Mouse (Mus musculus): ENCODE measurements at regions not wholly inside any gene's neighbourhood (a gene's known extent, or its start where the extent isn't known, plus 50 kb on each side); places are given as distances from the start of the nearest gene placed in this dataset.

DNA sequence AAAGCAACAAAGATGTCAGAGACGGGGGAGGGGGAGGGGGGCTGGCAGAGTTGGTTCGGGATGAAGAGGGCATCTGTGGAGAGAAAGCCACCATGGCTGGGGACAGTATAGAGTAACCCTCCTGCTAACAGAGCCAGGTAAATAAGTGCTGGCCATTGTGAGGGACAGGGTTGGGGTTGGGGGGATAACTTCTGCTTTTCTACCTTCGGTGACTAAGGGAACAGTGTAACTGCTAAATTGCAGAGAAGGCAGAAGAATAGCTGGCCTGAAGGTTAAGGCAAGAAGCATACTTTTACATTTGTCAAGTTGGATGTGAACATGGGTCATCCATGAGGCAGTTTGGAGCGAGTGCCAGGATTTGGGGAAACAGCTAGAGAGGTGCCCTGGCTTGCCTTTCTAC is 395.1 kb downstream of the H2al1j start:
- DNase-seq (ENCODE audit: low spot score): no peak

DNA sequence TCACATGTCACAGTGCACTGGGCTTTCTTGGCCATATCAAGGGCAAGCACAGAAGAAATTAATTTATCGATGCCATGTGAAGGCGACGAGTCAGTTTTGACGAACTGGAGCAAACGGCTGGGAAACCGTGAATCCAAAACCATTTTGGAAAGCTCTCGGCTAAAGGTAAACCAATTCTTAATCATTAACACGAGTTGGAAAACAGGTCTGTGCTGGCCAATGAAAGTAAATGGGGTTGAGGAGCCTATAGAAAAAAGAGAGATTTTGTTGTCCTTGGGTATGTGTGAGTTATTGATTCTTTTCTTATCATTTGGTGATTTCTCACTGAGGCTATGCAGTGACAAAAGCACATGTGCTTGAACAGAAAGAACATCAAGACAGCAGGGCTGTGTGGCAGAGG is 397.1 kb downstream of the H2al1j start:
- no peak for DNase-seq (ENCODE audit: low spot score)

- DNase-seq (ENCODE audit: low spot score): no peak
Measured at GRCm38 (mm10) chrX:11726524-11727231, 399.1 kb downstream of the H2al1j start.

DNA sequence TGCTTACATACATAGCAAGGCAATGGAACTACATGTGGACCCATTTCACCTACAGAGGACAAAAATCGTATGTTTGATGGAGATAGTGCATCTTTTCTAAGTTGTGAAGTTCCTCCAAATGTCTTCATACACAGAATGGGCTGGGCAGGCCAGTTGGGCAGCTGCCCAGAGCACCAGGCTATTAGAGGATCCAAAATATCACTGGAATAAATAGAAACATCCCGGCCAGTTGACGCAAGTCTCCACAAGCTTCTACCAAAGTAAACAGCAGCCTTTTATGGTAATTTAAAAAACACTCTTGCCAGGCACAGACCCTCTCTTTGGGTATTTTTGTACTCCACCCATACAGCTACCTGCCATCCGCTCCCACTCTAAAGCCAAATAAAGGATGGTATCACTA is 400.9 kb downstream of the H2al1j start:
- DNase-seq (ENCODE audit: low spot score): no peak

- no peak for DNase-seq (ENCODE audit: low spot score)
Measured at GRCm38 (mm10) chrX:11729992-11730391, 402.4 kb downstream of the H2al1j start.

DNA sequence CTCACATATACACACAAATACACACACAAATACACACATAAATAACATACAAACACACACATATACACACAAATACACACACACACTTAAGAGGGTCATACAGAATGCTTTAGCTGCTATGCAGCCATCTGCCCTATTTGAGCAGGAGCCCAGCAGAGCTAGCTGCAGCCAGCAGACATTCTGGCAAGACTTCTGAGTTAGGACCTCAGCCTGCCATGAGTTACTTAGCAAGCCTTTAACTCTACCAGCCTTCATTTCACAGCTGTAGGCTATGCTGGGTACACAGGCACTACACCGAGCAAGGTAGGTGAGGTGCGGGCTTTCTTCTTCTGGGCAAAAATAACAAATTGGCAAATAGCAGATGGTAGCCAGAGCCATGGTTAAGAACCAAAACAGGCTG is 404.7 kb downstream of the H2al1j start:
- no peak for DNase-seq (ENCODE audit: low spot score)

DNA sequence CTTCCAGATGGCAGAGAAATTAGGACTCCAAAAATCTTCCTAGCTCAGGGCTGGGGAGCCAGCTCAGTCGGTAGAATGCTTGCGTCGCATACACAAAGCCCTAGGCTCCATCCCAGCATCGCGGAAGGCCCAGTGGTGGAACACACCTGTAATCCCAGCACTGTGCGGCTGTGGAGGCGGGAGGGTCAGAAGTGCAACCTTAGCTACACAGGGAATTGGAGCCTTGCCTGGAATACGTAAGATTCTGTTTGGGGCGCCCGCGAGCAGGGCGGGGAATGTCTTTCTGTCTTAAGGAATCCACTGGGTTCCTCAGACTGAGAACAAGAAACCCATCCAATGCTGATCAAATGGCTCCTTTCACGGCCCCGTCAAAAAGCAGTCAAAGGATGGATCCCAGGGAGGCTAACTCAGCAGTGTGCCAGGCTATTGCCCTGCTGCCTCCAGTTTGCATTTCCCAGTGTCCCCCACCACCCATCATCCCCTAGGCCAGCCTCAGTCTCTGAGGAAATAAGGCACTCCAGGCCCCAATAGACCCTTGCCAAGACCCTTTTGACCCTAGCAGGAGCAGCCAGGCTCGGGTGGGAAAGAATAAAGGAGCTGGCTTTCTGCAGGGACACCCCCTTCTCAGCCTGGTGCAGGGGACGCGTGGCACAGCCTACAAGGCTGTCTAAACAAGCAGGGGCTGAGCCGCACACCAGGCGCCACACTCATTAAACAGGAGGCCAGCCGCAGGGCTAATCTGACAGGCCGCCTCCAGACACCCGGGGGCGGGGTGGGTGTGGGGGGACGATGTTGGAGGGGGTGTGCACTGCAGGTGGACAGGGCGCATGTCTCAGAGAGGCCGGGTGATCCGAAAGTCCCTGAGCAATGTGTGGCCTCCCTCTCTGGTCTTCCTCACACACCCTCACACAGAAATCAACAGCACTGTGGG is 407.1 kb downstream of the H2al1j start:
- DNase-seq (ENCODE audit: low spot score): no peak

- peak; percentile 81 for DNase-seq (ENCODE audit: low spot score)
Measured at GRCm38 (mm10) chrX:11735516-11736170, 408.0 kb downstream of the H2al1j start.

GRCm38 (mm10) chrX:11736481-11736880 is 408.9 kb downstream of the H2al1j start:
- peak; percentile 8 for DNase-seq (ENCODE audit: low spot score)

DNA sequence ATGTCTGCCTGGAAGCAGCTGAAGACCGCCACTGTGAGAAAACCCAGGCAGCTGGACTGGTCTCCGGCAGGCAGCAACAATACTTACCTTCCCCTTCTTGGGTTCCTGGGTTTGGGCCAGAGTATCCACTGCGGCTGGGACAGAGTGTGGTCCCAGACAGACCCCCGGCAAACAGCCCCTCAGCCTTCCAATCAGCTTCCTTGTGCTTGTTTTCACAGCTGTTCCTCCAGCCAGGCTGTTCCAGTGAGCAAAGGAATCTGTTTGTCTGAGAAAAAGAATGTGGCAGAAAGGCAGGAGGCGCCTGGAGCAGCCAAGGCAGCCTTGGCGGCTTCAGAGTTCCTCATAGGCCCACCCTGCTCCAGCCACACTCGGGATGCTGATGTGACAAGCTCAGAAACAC is 411.9 kb downstream of the H2al1j start:
- DNase-seq (ENCODE audit: low spot score): no peak

- no peak for DNase-seq (ENCODE audit: low spot score)
Measured at GRCm38 (mm10) chrX:11745911-11746310, 414.2 kb downstream of the Bcor start.

GRCm38 (mm10) chrX:11747386-11748121 is 412.6 kb downstream of the Bcor start:
- DNase-seq (ENCODE audit: low spot score): no peak

GRCm38 (mm10) chrX:11748278-11748677 is 411.9 kb downstream of the Bcor start:
- no peak for DNase-seq (ENCODE audit: low spot score)

GRCm38 (mm10) chrX:11752513-11752912 is 407.6 kb downstream of the Bcor start:
- no peak for DNase-seq (ENCODE audit: low spot score)

- no peak for DNase-seq (ENCODE audit: low spot score)
Measured at GRCm38 (mm10) chrX:11752973-11753590, 407.1 kb downstream of the Bcor start.

DNA sequence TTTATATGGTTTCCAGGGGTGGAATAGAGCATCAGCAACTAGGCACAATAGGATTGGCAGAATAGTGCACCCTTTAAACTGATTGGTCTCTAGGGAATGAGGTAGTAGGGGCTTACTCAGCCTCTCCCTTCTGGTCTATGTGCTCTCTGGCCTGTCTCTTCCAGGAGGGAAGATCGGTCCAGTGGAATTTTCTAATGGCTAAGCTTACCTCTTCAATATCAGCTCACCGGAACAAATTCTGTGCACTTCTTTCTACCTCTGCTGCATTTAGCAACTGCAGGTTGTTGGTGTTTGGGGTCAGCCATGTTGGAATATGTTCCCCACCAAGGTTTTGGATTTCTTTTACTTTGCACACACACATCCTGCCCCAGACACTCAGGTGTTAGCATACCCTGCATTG is 405.1 kb downstream of the Bcor start:
- DNase-seq (ENCODE audit: low spot score): no peak

DNA sequence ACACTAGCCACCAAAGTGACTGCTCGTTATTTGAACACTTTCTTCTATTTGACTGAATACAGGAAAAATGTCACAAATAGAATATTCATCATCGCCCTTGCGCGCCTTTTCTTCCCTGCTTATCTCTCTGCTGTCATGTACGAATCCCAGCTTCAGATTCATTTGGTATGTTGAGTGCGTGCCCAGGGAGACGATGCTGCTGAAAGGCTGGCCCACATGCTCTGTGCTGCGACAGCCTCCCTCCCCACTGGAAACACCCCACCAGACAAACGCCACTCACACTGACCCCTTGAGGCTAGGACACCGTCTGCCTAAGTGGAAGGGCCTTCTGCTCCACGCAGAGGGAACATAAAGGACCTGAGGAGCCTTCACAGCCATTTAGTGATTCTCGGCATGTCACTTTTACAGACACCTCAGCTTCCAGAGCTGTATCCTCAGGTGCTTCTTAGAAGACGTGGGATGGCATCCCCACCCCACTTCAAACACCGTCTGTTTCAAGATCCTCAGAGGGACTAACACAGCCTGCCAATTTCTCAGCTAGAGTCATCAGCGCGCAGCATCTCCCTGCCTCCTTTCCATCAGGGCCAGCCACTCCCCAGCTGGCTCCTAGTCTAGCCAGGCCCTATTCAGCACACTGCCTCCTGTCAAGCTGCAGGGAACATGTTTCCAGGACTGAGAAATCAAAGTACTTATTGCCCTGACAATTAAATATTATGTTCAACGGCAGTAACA is 396.6 kb downstream of the Bcor start:
- no peak for DNase-seq (ENCODE audit: low spot score)

- no peak for DNase-seq (ENCODE audit: low spot score)
Measured at GRCm38 (mm10) chrX:11776236-11776899, 383.8 kb downstream of the Bcor start.

DNA sequence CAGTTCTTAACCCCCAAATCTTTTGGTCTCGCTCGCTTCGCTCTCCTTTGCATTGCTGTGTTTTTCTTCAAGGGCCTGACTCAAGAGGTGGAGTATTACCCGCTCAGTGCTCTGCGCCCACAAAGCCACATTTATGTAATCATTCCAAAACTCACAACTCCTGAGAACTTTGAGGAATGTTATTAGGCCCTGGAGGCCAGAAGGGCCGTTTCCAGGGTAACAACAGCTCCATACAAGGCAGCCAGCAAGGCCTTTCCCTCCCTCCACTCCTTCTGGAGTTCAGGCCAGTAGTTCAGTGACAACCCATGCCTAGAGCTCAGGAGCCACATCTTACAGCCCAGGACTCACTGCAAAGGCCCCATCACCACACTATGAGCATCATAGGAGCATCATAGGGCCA is 365.1 kb downstream of the Bcor start:
- DNase-seq (ENCODE audit: low spot score): no peak

DNA sequence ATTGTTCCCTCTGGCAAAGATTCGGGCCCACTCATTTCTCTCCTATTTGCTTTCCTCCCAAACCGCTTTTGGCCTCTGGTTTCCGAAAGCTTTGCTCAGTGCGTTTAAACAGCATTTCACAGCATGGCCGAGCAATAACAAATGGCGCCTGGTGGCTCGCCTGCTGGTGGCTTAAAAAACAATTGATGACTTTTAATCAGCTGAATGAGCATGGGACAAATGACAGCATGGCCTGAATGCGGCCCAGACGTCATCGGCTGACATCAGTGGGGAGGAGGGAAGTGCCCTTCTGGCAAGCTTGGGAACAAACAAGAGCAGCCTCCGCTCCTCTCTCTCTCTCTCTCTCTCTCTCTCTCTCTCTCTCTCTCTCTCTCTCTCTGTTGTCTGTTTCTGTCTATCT is 362.3 kb downstream of the Bcor start:
- DNase-seq (ENCODE audit: low spot score): no peak

Data from urinary bladder, postnatal 14 days (tissue).